Mouse (Mus musculus) cerebellum, postnatal 4 days (tissue): Measurements from ENCODE around the gene Psapl1.
A peak's percentile ranks its signal among the peaks of the same experiment; 100 is the strongest.

Experiments used
- DNase-seq, 2 experiments: peaks; one replicate each; pipeline ENCODE4 v3.0.0; 2022; ENCODE audit warnings: low spot score in 2 of 2, mixed read lengths in 1 of 2

The Psapl1 gene

GRCm38 (mm10) chr5:36203916-36204315 lies at the start of gene Psapl1:
Gene Psapl1, plus strand, starts transcription at chr5:36204021.
- DNase-seq, result no peak

DNA sequence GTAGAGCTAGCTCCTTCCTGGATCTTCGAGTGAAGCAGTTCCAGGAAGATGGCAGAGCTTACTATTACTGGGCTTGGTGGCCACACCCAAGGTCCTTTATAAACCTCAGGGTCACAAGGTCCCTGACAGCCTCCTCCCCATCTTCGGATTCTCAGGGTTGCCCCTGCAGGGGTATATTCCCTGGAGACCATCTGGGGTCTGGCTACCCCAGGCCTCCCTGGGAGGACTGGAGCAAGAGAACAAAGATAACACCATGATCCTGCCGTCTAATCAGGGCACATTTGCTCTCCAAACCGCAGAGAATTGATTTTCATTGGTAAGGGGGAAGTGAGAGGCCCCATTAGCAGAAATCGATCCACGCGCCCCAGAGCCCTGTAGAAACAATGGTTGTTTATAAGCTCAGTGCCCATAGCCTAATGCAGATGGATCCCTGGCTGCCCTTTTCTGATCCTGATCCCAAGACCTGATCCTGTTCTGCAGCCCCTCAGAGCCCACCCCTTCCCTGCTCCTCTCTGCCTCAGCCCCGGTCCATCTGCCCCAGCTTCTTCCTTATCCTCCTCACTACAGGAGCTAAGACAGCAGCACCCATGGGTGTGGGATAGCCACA lies 48.8 kb upstream of the Psapl1 start:
- DNase-seq, result no peak

DNA sequence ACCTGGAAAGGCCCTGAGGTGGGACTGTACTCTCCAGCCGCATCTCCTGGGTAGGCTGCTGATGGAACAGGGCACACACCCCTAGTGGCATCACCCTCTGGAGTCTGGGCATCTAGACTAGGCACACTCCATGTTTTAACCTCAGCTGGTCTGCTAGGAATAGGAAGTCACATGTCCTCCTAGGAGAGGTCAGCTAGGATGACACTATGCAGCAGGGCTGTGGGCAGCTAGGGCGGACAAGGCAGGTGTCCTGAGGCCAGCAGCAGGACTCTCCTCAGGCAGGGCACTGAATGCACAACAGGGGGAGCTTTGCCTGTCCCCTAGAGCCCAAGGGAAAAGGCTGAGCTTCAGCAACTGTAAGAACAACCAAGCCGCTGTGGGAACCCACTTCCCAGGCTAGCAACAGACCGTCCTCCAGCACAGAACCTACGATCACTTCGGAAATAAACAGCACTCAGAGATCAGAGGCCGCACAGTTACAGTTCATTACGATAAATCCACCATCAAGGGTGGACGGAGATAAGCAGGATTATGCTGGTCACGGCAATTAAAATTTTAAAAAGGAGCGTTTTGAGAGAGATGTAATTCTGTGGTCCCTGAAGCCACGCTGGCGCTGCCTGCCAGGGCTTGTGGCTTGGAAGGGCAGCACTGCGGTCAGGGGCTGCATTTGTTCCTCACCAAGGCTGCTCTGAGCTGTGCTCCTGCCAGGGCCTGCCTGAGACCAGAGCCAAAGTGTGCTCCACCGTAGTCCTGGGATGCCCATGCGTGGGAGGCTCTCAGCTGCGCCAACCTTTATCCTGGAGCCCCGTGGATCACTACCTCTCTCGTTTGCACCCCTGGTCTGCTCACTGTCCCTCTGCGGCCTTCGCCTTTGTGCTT lies 38.2 kb upstream of the Psapl1 start:
- DNase-seq, result no peak

GRCm38 (mm10) chr5:36166346-36167013 lies 37.3 kb upstream of the Psapl1 start:
- DNase-seq, result no peak

DNA sequence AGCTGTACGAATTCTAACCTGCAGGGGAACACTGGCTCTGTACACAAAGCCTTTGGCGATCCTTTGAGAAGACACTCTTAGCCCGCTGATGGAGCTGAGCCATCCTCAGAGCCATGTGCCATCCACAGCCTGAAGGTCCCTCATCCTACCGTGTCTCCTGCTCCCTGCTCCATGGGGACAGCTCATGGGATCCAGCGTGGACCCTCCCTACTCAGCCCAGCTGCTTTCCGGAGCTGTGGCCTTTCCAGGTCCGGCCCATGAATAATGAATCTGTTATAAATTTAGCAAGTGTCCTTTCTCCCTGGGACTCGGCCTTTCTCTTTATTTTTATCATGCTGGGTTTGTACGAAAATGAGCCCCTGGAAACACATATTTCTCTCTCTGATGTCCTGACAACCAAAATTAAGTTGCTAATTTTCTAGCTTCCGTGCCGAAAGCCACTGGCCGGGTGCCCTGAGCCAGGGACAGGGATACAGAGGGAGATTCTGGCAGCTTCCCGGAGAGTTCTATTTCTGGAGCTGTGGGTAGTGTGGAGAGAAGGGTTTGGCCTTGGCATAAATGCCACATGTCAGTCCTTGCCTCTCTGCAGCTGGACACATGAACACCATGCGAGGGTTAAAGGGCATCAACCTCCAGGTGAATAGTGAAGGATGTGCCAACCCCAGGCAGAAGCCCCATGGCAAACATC lies 34.7 kb upstream of the Psapl1 start:
- peak in 1 of 2 experiments; percentile 25 for DNase-seq

- DNase-seq, result no peak
These were observed 29.2 kb upstream of the Psapl1 start for GRCm38 (mm10) chr5:36174569-36175115.

DNA sequence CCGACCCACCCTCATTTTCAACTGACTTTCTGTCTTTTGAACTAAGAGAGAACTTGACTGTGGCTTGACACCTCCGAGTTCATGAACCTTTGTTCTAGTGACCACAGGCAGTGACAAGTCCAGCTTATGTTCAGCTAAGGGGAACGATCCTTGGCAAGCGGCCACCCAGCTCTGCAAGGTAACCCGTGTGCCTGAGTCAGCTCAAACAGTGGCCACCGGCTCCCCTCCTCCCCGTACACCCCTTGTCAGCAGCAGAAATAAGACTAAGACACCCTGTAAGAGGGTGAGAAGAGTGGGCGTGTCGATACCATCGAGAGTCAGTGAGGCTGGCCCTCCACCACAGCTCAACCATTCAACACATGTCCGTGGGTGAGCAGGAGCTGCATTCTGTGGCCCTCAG lies 27.4 kb upstream of the Psapl1 start:
- DNase-seq, result no peak

DNA sequence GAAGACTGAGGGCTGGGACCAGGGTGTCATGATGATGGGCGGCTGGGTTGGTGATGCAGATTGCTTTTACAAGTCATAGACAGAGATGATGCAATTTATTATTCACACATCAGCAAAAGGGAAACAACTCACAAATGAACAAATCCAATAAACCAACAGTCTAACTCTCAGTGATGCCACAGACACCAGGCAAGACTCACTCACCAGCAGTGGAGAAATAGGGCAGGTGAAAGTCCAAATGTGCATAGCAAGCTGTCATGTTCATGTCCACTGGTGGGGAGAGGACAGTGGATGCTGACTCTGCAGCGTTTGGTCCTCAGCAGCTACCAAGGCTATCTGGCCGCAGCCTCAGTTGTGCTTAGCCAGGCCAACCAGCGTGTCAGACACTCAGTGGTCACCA lies 26.9 kb upstream of the Psapl1 start:
- no peak for DNase-seq

DNA sequence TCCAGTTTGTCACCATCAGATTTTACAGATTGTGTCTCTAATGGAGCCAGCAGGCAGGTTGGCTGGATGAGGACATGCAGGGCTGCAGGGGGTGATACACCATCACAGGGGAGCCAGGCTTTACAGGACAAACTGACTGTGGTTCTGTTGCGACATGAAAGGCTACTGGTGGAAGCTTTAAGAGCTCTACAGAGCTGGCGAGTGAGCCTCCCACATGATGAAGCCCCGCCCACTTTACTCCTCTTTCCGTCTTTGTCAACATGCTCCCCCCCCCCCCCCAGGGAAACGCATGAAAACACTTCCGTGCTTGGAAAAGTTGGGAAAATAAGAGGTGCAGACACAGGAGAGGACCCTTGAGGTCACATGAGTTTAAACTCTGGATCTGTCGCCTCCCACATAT lies 25.6 kb upstream of the Psapl1 start:
- no peak for DNase-seq

GRCm38 (mm10) chr5:36178785-36179184 lies 25.0 kb upstream of the Psapl1 start:
- no peak for DNase-seq

- no peak for DNase-seq
These were observed 24.1 kb upstream of the Psapl1 start for GRCm38 (mm10) chr5:36179708-36180107.

DNA sequence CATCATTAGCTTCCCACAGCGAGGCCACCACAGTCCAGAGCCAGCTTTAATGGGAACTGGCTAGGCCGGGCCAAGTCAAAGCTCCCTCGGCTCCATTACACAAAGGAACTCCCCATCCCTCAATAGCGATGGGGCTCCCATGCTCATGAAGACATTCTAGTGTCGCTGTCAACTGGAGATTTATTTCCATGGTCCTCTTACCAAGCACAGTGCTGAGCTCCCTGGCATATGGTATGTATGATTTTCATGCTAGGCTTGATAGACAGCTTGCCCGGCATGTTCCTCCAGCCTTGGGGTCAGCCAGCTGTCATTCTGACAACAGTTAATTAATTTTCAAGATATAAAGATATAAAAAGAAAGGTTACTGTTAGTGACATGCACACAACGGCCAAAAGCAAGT lies 21.5 kb upstream of the Psapl1 start:
- no peak for DNase-seq

DNA sequence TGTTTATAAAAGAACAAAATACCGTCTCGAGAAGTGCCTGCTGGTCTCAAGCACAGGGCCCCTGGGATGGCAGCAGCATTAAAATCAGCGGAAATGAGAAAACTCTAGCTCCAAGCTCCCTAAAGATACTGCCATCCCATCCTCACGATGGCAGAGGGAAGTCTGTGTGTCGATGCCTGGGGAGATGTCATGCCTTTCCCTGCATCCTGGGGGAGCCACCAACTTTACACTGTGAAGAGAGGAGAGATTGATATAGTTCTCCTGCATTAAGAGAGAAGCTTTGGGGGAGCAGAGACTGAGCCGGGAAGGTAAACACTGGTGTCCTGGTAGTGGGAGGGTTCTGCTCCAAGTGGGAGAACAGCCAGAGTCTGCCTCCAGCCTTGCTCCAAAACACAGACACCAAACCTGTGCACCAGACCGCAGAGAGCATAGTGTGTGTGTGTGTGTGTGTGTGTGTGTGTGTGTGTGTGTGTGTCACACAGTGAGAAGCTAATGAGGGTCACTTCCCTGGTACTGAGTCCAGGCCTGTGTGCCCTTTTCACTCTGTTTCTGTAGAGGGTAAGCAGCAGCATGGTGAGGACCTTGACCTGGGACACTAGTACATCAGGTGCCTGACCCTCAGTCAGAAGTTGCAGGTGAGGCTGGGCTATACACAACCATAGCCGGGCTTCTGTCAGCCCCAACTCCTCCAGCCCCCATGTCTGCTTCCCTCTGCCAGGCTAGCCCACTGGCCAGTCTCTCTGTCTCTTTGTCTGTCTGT lies 17.3 kb upstream of the Psapl1 start:
- no peak for DNase-seq

GRCm38 (mm10) chr5:36188310-36188709 lies 15.5 kb upstream of the Psapl1 start:
- DNase-seq, result no peak

DNA sequence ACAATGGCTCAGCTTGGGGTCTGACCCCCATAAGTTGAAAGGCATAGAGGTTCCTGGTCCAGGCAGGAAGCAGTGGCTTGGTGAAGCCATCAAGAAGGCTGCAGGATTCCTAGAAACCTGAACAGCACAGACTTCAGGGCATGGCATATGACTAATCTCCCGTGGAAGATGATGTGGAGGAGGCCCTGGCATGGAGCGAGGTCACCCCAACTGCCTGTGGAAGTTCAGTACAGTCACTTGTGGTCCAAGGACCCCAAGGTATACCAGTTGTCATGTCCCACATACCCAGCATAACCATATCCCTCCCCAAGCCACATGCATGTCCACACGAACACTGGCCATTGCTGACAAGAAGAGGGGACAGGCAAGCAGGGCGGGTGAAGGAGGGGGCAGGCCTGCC lies 12.5 kb upstream of the Psapl1 start:
- no peak for DNase-seq

DNA sequence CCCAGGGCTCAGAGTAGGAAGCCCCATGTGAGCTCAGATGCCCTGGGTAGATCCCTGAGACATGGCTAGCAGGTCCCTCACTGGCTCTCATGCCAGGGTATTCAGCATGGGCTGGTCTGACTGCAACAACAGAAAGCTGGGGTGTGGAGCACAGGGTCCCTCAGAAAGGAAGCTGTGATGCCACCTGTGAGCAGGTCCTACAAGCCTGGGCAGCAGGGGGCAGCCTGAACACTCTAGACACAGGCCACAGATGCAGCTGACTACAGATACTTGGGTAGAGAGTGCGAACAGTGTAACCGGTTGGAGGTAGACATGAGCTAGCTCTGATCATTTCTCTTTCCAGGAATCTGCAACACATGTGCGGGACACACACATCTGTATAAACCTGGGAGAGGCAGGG lies 11.9 kb upstream of the Psapl1 start:
- no peak for DNase-seq

DNA sequence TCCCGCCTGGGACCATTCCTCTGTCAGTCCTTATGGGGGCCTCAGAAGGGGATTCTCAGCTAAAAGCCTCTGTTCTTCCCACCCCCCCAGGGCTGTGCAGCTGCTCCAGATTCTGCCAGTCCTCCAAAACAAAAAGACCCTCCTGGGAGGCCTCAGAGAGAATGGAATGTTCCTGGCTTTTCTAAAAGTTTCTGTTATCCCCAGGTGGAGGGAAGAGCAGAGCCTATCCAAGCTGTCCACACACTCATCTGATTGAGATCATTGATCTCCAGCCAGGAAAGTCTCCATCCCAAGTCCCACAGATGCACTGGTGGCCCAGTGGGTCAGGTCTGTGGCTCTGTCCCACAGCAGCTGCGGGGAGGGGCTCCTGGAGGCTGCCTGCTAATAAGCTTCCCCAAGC lies 11.1 kb upstream of the Psapl1 start:
- DNase-seq, result no peak

- no peak for DNase-seq
These were observed 9.2 kb upstream of the Psapl1 start for GRCm38 (mm10) chr5:36194631-36195030.

GRCm38 (mm10) chr5:36195436-36195835 lies 8.4 kb upstream of the Psapl1 start:
- DNase-seq, result no peak

GRCm38 (mm10) chr5:36199519-36199918 lies 4.3 kb upstream of the Psapl1 start:
- no peak for DNase-seq

- DNase-seq, result no peak
These were observed 1.0 kb upstream of the Psapl1 start for GRCm38 (mm10) chr5:36202781-36203180.
